Mouse (Mus musculus) C2C12 (cell line): ENCODE results near the gene Btbd2. TPM values are rescaled to one million over a fixed set of nuclear protein-coding genes. Genes with fewer than 3 reads are reported as not detected.

Source experiments
- H3K27me3 ChIP-seq: one replicate; pipeline ENCODE4 v1.6.1; 2011; ENCODE audit not compliant: control insufficient read depth, insufficient read depth, insufficient read length
- H3K36me3 ChIP-seq: one replicate; pipeline ENCODE4 v1.6.1; 2011; ENCODE audit not compliant: control insufficient read depth, insufficient read depth
- H3K4me3 ChIP-seq: one replicate; pipeline ENCODE4 v1.5.1; 2011; ENCODE audit warnings: mild to moderate bottlenecking, control low read depth; ENCODE audit not compliant: poor library complexity, insufficient read depth, severe bottlenecking
- H3K79me2 ChIP-seq: one replicate; pipeline ENCODE4 v1.6.1; 2011; ENCODE audit not compliant: control insufficient read depth, insufficient read depth
- H3K79me3 ChIP-seq: one replicate; pipeline ENCODE4 v1.6.1; 2011; ENCODE audit warnings: low read depth, control low read depth
- H3ac ChIP-seq: one replicate; pipeline ENCODE3; 2011; ENCODE audit warnings: low read depth; ENCODE audit not compliant: control insufficient read depth, insufficient read length
- CEBPB ChIP-seq: IDR thresholded peaks from one replicate; pipeline ENCODE4 v1.6.1; 2011; ENCODE audit warnings: low read depth, mild to moderate bottlenecking, control low read depth, moderate library complexity
- CTCF ChIP-seq: IDR thresholded peaks from one replicate; pipeline ENCODE4 v1.5.1; 2011; ENCODE audit not compliant: control insufficient read depth, insufficient read depth, insufficient read length
- FOSL1 ChIP-seq: IDR thresholded peaks from one replicate; pipeline ENCODE4 v1.8.0; 2011; ENCODE audit warnings: mild to moderate bottlenecking, low read length; ENCODE audit not compliant: poor library complexity, insufficient read depth, severe bottlenecking
- MAX ChIP-seq: IDR thresholded peaks from one replicate; pipeline ENCODE4 v1.6.1; 2011; ENCODE audit warnings: mild to moderate bottlenecking, control low read depth
- MYOD1 ChIP-seq: IDR thresholded peaks from one replicate; pipeline ENCODE4 v1.6.1; 2011; ENCODE audit warnings: low read depth; ENCODE audit not compliant: control insufficient read depth, insufficient read length
- MYOG ChIP-seq: IDR thresholded peaks from one replicate; pipeline ENCODE4 v1.6.1; 2011; ENCODE audit not compliant: control insufficient read depth, insufficient read length; ENCODE audit errors: extremely low read depth
- USF1 ChIP-seq: IDR thresholded peaks from one replicate; pipeline ENCODE4 v1.6.1; 2011; ENCODE audit warnings: low read depth, mild to moderate bottlenecking, control low read depth, moderate library complexity
- polyA plus RNA-seq: library from polyadenylated mRNA; unstranded; fragments of >200 nt; fragmentation: generic; extraction: Trizol; gene quantifications from one replicate; pipeline ENCODE4 v1.2.1, GENCODE M21; 2012; ENCODE audit warnings: missing spikeins

The Btbd2 gene
- polyA plus RNA-seq, 1 experiment = 53.8 TPM

DNA sequence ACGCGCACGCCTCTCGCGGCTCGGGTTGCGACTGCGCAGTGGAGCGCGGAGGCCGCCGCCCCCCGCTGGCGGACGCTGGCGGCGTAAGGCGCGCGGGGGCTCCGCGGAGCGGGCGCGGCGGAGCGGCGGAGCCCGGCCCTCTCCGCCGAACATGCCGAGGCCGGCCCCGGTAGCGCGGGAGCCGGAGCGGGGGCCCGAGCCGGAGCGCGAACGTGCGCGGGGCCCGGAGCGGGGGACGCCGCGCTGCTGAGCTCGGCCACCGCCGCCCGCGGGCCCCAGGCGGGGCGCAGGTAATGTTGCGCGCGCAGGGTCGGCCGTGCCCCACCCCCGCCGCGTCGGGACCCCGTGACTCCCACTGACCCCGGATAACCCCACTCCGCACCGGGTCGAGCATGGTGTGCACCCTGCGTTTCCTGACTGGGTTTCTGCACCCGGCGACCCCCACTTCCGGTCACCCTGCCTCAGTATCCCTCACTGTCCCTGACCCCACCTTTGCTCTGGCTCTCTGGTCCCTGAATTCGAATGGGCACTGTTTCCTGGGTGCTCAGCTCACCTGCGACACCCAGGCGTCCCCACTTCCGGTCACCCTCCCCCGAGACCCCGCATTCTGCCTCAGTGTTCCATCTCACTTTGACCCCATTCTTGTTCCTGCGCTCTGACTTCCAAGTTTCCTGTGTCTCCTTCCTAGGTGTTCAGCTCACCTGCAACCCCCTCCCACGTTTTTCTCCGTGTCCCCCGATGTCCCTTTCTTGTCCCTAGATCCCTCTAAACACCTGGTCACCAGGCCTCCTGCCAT is 34.0 kb downstream of the Btbd2 start, which contains the start of gene Csnk1g2:
Gene Csnk1g2 (plus strand): TSS at position 178 of the 796 bp plus-strand sequence.
- H3K79me3 ChIP-seq = peaks cover 48% of the 10 kb centered on the region
- H3K36me3 ChIP-seq = peaks cover 7% of the 10 kb centered on the region
- H3ac ChIP-seq = peak within 1 kb of the TSS; percentile 90
- TF ChIP-seq CEBPB = no peak
- no peak for TF ChIP-seq MYOG
- TF ChIP-seq MYOD1 = no peak
- TF ChIP-seq FOSL1 = no peak
- H3K27me3 ChIP-seq = no peaks in the 10 kb centered on the region
- H3K79me2 ChIP-seq = peaks cover 53% of the 10 kb centered on the region
- H3K4me3 ChIP-seq = peak within 1 kb of the TSS; percentile 100

DNA sequence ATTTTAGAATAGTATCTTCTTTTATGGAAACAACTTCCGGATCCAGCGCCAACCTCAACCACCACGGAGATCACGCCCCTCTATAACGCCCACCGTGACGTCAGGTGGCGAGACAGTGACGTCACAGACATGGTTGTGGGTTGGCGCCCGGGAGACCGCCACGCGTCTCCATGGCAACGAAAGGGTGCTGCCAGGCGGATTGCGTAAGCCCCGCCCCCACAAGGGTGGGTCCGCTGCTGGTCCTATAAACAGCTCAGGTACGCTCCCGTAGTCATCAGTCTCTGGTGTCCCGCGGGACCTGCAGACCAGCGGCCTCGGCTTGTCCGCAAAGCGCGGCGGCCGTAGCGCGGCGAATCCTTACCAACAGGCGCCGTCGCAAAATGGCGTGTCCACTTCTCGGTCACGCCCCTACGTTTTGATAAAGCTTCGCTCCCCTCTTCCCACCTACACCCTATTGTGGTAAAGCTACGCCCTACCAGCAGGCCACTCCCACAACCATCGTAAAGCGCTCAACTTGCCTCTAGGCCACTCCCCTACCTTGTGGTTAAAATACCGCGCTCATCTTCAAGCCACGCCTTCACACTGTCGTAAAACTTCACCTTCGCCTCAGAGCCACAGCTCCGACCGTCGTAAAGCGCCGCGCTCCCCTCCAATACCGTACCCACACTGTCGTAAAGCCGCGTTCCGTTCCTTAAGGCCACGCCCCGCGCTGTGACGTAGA is 34.8 kb downstream of the Btbd2 start:
- Histone ChIP-seq H3K27me3 (no peaks in the 10 kb centered on the region), H3K79me2 (peaks cover 46% of the 10 kb centered on the region), H3ac (peak overlapping the region; percentile 51), H3K79me3 (peaks cover 41% of the 10 kb centered on the region), H3K36me3 (peaks cover 7% of the 10 kb centered on the region), H3K4me3 (peak overlapping the region; percentile 100)
- no peak for TF ChIP-seq MYOD1
- no peak for TF ChIP-seq CTCF
- peak; percentile 93 for TF ChIP-seq CEBPB
- TF ChIP-seq USF1 = peak; percentile 9
- TF ChIP-seq MAX = peak; percentile 61
- TF ChIP-seq FOSL1 = no peak
- no peak for TF ChIP-seq MYOG

DNA sequence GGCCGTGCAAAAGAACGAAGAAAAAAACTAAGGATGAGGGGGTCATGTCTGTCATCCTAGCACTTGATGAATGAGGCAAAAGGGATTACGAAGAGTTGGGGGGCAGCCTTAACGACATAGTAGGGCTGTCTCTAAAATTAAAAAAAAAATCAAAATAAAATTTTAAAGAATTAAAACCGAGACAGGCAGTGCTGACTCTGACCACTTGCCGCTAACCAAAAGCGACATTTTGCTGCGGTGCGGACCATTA is 35.3 kb downstream of the Btbd2 start:
- Histone ChIP-seq H3K36me3 (peaks cover 7% of the 10 kb centered on the region), H3K27me3 (no peaks in the 10 kb centered on the region), H3K4me3 (peak overlapping the region; percentile 100), H3ac (peak overlapping the region; percentile 13), H3K79me3 (peaks cover 38% of the 10 kb centered on the region), H3K79me2 (peaks cover 41% of the 10 kb centered on the region)
- no peak for TF ChIP-seq MYOG
- no peak for TF ChIP-seq MYOD1
- TF ChIP-seq CTCF = no peak
- no peak for TF ChIP-seq CEBPB
- TF ChIP-seq MAX = no peak
- TF ChIP-seq FOSL1 = no peak
- no peak for TF ChIP-seq USF1

DNA sequence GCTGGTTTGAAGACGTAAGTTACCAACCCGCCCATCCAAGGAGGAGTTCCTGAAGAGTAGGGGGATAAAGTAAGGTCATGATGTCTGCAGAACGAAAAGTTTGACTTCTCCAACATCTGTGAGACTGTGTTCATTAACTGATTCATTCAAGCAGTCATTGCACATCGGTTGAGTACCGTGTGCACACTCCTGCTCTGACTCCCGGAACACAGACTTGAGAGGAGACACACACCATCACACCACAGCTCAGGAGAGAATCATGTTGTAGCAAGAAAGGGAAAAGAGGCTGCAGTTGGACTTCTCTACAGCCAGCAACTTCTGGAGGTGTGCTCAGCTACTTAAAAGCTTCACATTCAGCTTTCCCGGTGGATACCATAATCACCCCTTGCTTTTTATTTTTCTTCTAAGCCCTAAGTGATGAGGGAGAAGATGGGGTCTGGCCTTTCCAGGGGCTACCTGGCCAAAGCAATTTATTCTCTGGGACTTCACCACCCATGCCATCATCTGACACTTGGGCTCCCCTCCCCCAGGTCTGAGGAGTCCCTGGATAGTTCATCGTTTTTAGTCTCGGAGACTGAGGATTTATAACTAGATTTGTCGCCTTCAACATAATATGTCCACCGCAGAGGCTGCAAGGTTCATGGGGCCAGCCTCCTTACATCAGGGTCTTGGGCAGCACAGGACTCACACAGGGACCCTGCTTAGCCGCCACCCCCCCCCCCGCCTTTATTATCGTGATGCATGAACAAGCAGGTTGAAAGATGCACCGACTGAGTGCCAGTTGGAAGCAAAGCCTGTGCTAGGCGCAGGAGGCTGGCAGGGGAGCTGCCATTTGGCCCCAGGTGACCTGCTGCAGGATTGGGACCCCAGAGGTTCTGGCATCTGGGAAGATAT is 35.8 kb downstream of the Btbd2 start:
- peaks cover 2% of the 10 kb centered on the region for H3K36me3 ChIP-seq
- peak overlapping the region; percentile 13 for H3ac ChIP-seq
- H3K79me2 ChIP-seq = peaks cover 35% of the 10 kb centered on the region
- TF ChIP-seq CTCF (no peak), MYOG (no peak), USF1 (no peak), CEBPB (no peak), MAX (no peak), FOSL1 (no peak), MYOD1 (no peak)
- H3K27me3 ChIP-seq = no peaks in the 10 kb centered on the region
- peak overlapping the region; percentile 100 for H3K4me3 ChIP-seq
- peaks cover 32% of the 10 kb centered on the region for H3K79me3 ChIP-seq

DNA sequence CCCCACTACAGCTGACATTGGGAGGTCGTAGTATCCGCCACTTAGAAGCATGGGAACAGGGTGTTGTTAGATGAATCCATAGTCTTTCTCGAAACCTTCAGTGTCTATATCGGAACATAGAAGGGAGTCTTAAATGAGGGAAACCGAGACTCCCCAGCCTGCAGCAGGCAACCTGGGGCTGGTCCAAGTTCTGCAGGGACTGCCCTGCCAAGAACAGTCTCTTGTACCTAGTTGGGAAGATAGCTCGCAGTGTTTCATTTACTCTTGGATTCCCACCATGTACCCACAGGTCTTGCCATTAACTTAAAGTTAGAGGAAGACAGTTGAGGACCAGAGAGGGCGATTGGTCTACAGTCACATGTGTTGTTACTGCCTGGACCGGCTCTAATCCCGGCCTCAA is 36.5 kb downstream of the Btbd2 start:
- Histone ChIP-seq H3K27me3 (no peaks in the 10 kb centered on the region), H3K4me3 (no peak overlapping the region), H3K79me3 (peaks cover 25% of the 10 kb centered on the region), H3ac (no peak overlapping the region), H3K36me3 (peaks cover 7% of the 10 kb centered on the region), H3K79me2 (peaks cover 28% of the 10 kb centered on the region)
- TF ChIP-seq CTCF (no peak), MYOD1 (no peak), FOSL1 (no peak), MAX (no peak), USF1 (no peak), MYOG (no peak), CEBPB (no peak)
